Mouse (Mus musculus) liver, embryonic 11.5 days (tissue): ENCODE data around the gene Col16a1. TPM values are rescaled to one million over a fixed set of nuclear protein-coding genes. Genes with fewer than 3 reads are reported as not detected.

ENCODE experiments used
- ATAC-seq: fragments of 200-750 bp; cut with Nextera tagmentation; replicated peaks from 2 replicates; pipeline ENCODE4 v1.8.0; 2017; ENCODE audit warnings: moderate number of reproducible peaks, mild to moderate bottlenecking, moderate TSS enrichment, moderate library complexity; ENCODE audit not compliant: low FRiP score
- DNase-seq: peaks from one replicate; pipeline ENCODE4 v3.0.0-alpha.2; 2017; ENCODE audit warnings: low spot score
- H3K27ac ChIP-seq: fragments of 300-500 bp; sonication (generic); 2 replicates; pipeline ENCODE4 v1.5.1; 2014; ENCODE audit warnings: mild to moderate bottlenecking, low read depth, low read length, control low read depth
- H3K27me3 ChIP-seq: fragments of 300-500 bp; sonication (generic); replicated peaks from 2 replicates; pipeline ENCODE4 v1.6.1; 2014; ENCODE audit warnings: low read length, mixed read lengths; ENCODE audit not compliant: control insufficient read depth, insufficient read depth
- H3K36me3 ChIP-seq: fragments of 300-500 bp; sonication (generic); 2 replicates; pipeline ENCODE4 v1.6.1; 2014; ENCODE audit warnings: mild to moderate bottlenecking, low read length, moderate library complexity, mixed read lengths; ENCODE audit not compliant: control insufficient read depth, insufficient read depth
- H3K4me1 ChIP-seq: fragments of 300-500 bp; sonication (generic); replicated peaks from 2 replicates; pipeline ENCODE4 v1.6.1; 2014; ENCODE audit warnings: low read length, mixed read lengths; ENCODE audit not compliant: control insufficient read depth, insufficient read depth
- H3K4me2 ChIP-seq: fragments of 300-500 bp; sonication (generic); 2 replicates; pipeline ENCODE4 v1.6.1; 2014; ENCODE audit warnings: mild to moderate bottlenecking, control low read depth, moderate library complexity
- H3K4me3 ChIP-seq: fragments of 300-500 bp; sonication (generic); 2 replicates; pipeline ENCODE4 v1.5.1; 2014; ENCODE audit warnings: low read depth, low read length, control low read depth
- H3K9ac ChIP-seq: fragments of 300-500 bp; sonication (generic); 2 replicates; pipeline ENCODE4 v1.6.1; 2014; ENCODE audit warnings: low read depth, low read length, control low read depth
- H3K9me3 ChIP-seq: fragments of 300-500 bp; sonication (generic); 2 replicates; pipeline ENCODE4 v1.6.1; 2016; ENCODE audit warnings: low read length, inconsistent platforms, mixed read lengths; ENCODE audit not compliant: control insufficient read depth
- WGBS: fragments of 180-500 bp; shearing (Covaris S2); extraction: QIAGEN DNeasy Blood & Tissue Kit; methylation state at CpG from one replicate; pipeline ENCODE4 v1.1.7; 2014; 5-methylcytosine and 5-hydroxymethylcytosine counted together
- polyA plus RNA-seq: library from polyadenylated mRNA; unstranded; fragments of >200 nt; fragmentation: Nextera tagmentation; extraction: Ambion mirVana; gene quantifications from 2 replicates; pipeline ENCODE4 v1.2.1, GENCODE M21; 2014

Gene Col16a1
- polyA plus RNA-seq, 1 experiment from 2014 or later: 6.0 TPM

- no peak for DNase-seq
- no peak for ATAC-seq
- 67% methylated on average over 6 of the region's 6 CpGs for WGBS
- Histone ChIP-seq H3K4me3 (no peak overlapping the region), H3K9me3 (no peaks in the 10 kb centered on the region), H3K4me2 (no peak overlapping the region), H3K27ac (no peak overlapping the region), H3K9ac (no peak overlapping the region), H3K27me3 (peaks cover 55% of the 10 kb centered on the region), H3K4me1 (no peaks in the 10 kb centered on the region), H3K36me3 (no peaks in the 10 kb centered on the region)
These were observed 35.4 kb upstream of the Col16a1 start for GRCm38 (mm10) chr4:130012234-130012633.

DNA sequence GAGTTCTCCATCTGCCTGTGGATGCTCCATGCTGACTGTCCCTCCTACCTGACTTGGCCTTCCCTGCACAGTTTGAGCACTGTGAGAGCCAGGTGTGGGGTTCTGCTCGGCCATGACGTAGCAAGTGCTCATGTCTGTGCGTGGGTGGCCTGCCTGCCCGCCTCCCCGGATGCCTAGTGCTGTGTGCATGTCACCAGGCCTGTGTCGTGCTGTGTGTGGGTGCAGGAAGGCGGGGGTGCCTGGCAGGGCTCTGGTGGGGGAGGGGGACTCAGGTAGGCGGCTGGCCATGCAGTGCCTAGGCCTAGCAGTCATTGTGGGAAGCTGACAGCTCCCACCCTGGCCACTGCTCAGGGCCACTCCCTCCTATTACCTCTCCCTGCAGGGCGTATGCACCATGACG, 34.5 kb upstream of the Col16a1 start:
- Histone ChIP-seq H3K27ac (no peak overlapping the region), H3K36me3 (no peaks in the 10 kb centered on the region), H3K9ac (no peak overlapping the region), H3K27me3 (peaks cover 53% of the 10 kb centered on the region), H3K4me3 (no peak overlapping the region), H3K9me3 (no peaks in the 10 kb centered on the region), H3K4me2 (no peak overlapping the region), H3K4me1 (no peaks in the 10 kb centered on the region)
- DNase-seq: no peak
- no peak for ATAC-seq
- WGBS: 60% methylated on average over 10 of the region's 10 CpGs

- DNase-seq: no peak
- Histone ChIP-seq H3K9me3 (no peaks in the 10 kb centered on the region), H3K27ac (no peak overlapping the region), H3K9ac (no peak overlapping the region), H3K4me1 (no peaks in the 10 kb centered on the region), H3K36me3 (no peaks in the 10 kb centered on the region), H3K27me3 (peaks cover 33% of the 10 kb centered on the region), H3K4me2 (no peak overlapping the region), H3K4me3 (no peak overlapping the region)
- WGBS: 58% methylated on average over 4 of the region's 4 CpGs
- ATAC-seq: no peak
These were observed 31.6 kb upstream of the Col16a1 start for GRCm38 (mm10) chr4:130016010-130016409.

- Histone ChIP-seq H3K27ac (no peak overlapping the region), H3K36me3 (no peaks in the 10 kb centered on the region), H3K27me3 (peaks cover 36% of the 10 kb centered on the region), H3K4me1 (no peaks in the 10 kb centered on the region), H3K9me3 (no peaks in the 10 kb centered on the region), H3K4me2 (no peak overlapping the region), H3K9ac (no peak overlapping the region), H3K4me3 (no peak overlapping the region)
- DNase-seq (no peak), ATAC-seq (no peak)
- WGBS: 61% methylated on average over 18 of the region's 18 CpGs
These were observed 30.5 kb upstream of the Col16a1 start for GRCm38 (mm10) chr4:130017036-130017674.

GRCm38 (mm10) chr4:130022952-130023351, 24.7 kb upstream of the Col16a1 start:
- no peaks in the 10 kb centered on the region for H3K36me3 ChIP-seq
- no peak overlapping the region for H3K9ac ChIP-seq
- no peaks in the 10 kb centered on the region for H3K4me1 ChIP-seq
- no peak overlapping the region for H3K27ac ChIP-seq
- no peaks in the 10 kb centered on the region for H3K9me3 ChIP-seq
- H3K27me3 ChIP-seq: peaks cover 2% of the 10 kb centered on the region
- ATAC-seq (no peak), DNase-seq (no peak)
- H3K4me2 ChIP-seq: no peak overlapping the region
- WGBS: 77% methylated on average over 8 of the region's 8 CpGs
- no peak overlapping the region for H3K4me3 ChIP-seq

- Histone ChIP-seq H3K4me2 (no peak overlapping the region), H3K9me3 (no peaks in the 10 kb centered on the region), H3K4me3 (no peak overlapping the region), H3K9ac (no peak overlapping the region), H3K4me1 (no peaks in the 10 kb centered on the region), H3K36me3 (no peaks in the 10 kb centered on the region), H3K27me3 (peaks cover 2% of the 10 kb centered on the region), H3K27ac (no peak overlapping the region)
- 68% methylated on average over 10 of the region's 10 CpGs for WGBS
- DNase-seq (no peak), ATAC-seq (no peak)
These were observed 24.0 kb upstream of the Col16a1 start for GRCm38 (mm10) chr4:130023511-130024231.

DNA sequence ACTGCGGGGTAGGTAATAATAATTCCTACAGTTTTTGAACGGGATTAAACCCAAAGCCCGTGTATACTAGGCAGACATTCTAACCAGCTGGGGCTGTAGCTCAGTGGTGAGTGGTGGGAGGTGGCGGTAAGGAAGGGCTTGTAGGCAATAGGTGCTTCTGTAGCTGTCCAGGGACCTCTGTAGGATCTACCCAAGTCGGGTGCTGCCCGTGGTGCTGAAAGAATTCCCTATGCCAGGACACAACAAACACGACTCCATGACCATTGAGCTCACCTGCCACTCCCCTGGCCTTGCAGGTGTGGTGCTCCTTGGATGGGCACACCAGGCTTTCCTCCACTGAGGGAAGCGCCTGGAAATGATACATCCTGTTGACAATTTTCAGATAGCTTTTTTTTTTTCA, 22.1 kb upstream of the Col16a1 start:
- Histone ChIP-seq H3K4me2 (no peak overlapping the region), H3K36me3 (no peaks in the 10 kb centered on the region), H3K27ac (no peak overlapping the region), H3K27me3 (peaks cover 2% of the 10 kb centered on the region), H3K9me3 (no peaks in the 10 kb centered on the region), H3K4me3 (no peak overlapping the region), H3K9ac (no peak overlapping the region), H3K4me1 (no peaks in the 10 kb centered on the region)
- no peak for ATAC-seq
- no peak for DNase-seq
- WGBS: 39% methylated on average over 8 of the region's 8 CpGs

DNA sequence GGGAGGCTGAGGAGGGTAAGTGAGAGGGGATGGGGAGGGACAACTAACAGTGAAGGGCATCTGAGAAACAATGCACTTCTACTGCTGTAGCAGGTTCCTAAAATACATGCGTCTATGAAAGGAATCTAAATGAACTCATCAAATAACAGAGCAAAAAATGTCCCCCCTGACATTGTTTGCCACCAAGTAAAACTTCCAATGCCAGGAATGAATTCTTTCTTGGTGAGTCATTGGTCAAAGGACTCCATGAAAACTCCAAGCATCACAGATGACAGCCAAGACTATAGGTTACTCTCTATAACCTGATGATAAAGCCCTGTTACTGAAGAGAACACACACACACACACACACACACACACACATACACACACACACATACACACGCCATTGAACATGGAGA, 16.5 kb upstream of the Col16a1 start:
- Histone ChIP-seq H3K27me3 (peaks cover 21% of the 10 kb centered on the region), H3K36me3 (no peaks in the 10 kb centered on the region), H3K4me2 (no peak overlapping the region), H3K4me3 (no peak overlapping the region), H3K4me1 (no peaks in the 10 kb centered on the region), H3K27ac (no peak overlapping the region), H3K9ac (no peak overlapping the region), H3K9me3 (no peaks in the 10 kb centered on the region)
- 83% methylated on average over 2 of the region's 2 CpGs for WGBS
- ATAC-seq (no peak), DNase-seq (no peak)

GRCm38 (mm10) chr4:130033496-130033895, 14.1 kb upstream of the Col16a1 start:
- Histone ChIP-seq H3K4me2 (no peak overlapping the region), H3K4me1 (peaks cover 5% of the 10 kb centered on the region; the same call in 1 of the 2 replicates), H3K36me3 (no peaks in the 10 kb centered on the region), H3K27me3 (peaks cover 32% of the 10 kb centered on the region), H3K9me3 (no peaks in the 10 kb centered on the region), H3K27ac (no peak overlapping the region; the same call in 1 of the 2 replicates), H3K4me3 (no peak overlapping the region), H3K9ac (no peak overlapping the region)
- no peak for ATAC-seq
- no peak for DNase-seq
- 72% methylated on average over 7 of the region's 7 CpGs for WGBS
